Comparison of ENCODE assay signal across 8 mouse cellular contexts in the genomic region with DNA sequence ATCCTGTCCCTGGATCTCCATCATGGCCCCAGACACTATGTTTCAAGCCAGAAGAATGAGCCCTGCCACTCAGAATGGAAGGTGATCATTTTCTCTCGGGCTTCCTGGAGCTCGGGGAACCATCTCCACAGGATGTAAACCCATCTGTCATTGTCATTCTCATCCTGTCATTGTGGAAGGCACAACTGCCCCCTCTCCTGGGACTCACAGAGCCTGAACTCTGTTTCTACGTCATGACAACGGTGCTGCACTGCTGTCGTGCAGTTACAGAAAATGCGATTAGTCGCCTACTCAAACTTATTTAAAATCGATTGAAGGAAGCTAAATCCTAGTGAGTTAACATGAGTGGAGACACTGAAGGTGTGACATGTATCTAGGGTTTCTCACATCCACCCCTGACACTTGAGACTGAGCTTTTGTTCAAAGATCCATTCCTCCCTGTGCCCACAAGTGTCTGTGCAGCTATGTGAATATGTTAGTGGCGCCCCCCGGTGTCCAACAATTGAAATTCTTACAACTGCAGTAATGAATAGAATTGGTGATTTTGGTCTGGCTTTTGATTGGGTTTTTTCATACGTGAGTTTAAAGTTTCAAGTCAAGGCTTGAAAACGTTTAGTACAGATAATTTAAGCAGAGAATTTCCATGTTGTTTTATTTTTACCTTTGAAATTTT. TPM values are rescaled to one million over a fixed set of nuclear protein-coding genes. Genes with fewer than 3 reads are reported as not detected.
DNase-seq lines count a peak whose midpoint lies in the region; ATAC-seq and TF ChIP-seq lines count a peak whose summit lies in the region.
"Had no signal": no experiment of that assay in that cellular context is flagged by ENCODE, and none has a peak within 500 bp of the region (broad histone marks: within the 10 kb centered on the region; RNA-seq: fewer than 3 reads in every experiment).

No protein-coding gene starts in this region.

- peaks cover 0 to 2% of the 10 kb centered on the region in 2 experiments; a peak in 1 of 4 replicates for H3K36me3 ChIP-seq in MEL (ENCODE audit: control insufficient read depth in 1 of 2, insufficient read depth in 2 of 2, low read length in 2 of 2)
- H3K36me3 ChIP-seq in liver, embryonic 14.5 days (replicated peaks; ENCODE audit: control insufficient read depth, insufficient read depth, low read depth), result no peaks in the 10 kb centered on the region
- H3K36me3 ChIP-seq in hindbrain, embryonic 10.5 days, result no peaks in the 10 kb centered on the region

- H3K9me3 ChIP-seq in MEL (replicated peaks; ENCODE audit: insufficient read depth, low read length), result no peaks in the 10 kb centered on the region
- no peaks in the 10 kb centered on the region for H3K9me3 ChIP-seq in liver, embryonic 14.5 days (ENCODE audit: control insufficient read depth, low read length)
- no peaks in the 10 kb centered on the region for H3K9me3 ChIP-seq in hindbrain, embryonic 10.5 days

- peak; percentile 36 for DNase-seq in kidney, postnatal 10 days
- no peak for DNase-seq in kidney, adult 9 months
- peak; percentile 37 to 42 for DNase-seq in B cell, adult 2 months
- DNase-seq in MEL (ENCODE audit: low read depth, low spot score) (peak; percentile 43), MN1 (ENCODE audit: low spot score) (no peak)
- no peak for DNase-seq in liver, embryonic 14.5 days (ENCODE audit: low read depth in 3 of 3, low spot score in 3 of 3)
- no peak for DNase-seq in hindbrain, embryonic 10.5 days (ENCODE audit: low spot score)

- no peaks in the 10 kb centered on the region for H3K79me2 ChIP-seq in MEL (ENCODE audit: control insufficient read depth, insufficient read depth, low read length, poor library complexity)

- H3K27ac ChIP-seq in MEL (ENCODE audit: control insufficient read depth, low read depth, low read length), result no peak overlapping the region
- no peak overlapping the region for H3K27ac ChIP-seq in liver, embryonic 14.5 days
- H3K27ac ChIP-seq in hindbrain, embryonic 10.5 days, result no peak overlapping the region

- TF ChIP-seq POLR2A in MEL (IDR thresholded peaks at IDR 0.05; ENCODE audit: control insufficient read depth in 1 of 2, insufficient read depth in 1 of 2, low read depth in 1 of 2, low read length in 2 of 2, poor library complexity in 1 of 2), result no peak

- TF ChIP-seq EP300 in MEL (IDR thresholded peaks at IDR 0.05; ENCODE audit: low read depth in 1 of 2, low read length in 2 of 2), result no peak
- no peak for TF ChIP-seq EP300 in liver, embryonic 14.5 days (IDR thresholded peaks at IDR 0.05; ENCODE audit: low read depth)

- 23% methylated on average over 12 of the region's 12 CpGs for WGBS in liver, embryonic 14.5 days (ENCODE audit: insufficient replicate concordance)
- WGBS in hindbrain, embryonic 10.5 days, result 43% methylated on average over 12 of the region's 12 CpGs

- H3K4me3 ChIP-seq in MEL (ENCODE audit: control insufficient read depth in 1 of 2, insufficient read depth in 1 of 2, low read depth in 2 of 2, low read length in 2 of 2), result no peak overlapping the region
- no peak overlapping the region for H3K4me3 ChIP-seq in liver, embryonic 14.5 days (ENCODE audit: insufficient read depth in 1 of 2, low read depth in 2 of 2, low read length in 2 of 2)
- no peak overlapping the region for H3K4me3 ChIP-seq in hindbrain, embryonic 10.5 days

- peaks cover 3 to 6% of the 10 kb centered on the region in 2 experiments for H3K4me1 ChIP-seq in MEL (ENCODE audit: control insufficient read depth in 1 of 2, insufficient read depth in 2 of 2, low read length in 2 of 2)
- peaks cover 0 to 13% of the 10 kb centered on the region in 2 experiments; a peak in 2 of 4 replicates for H3K4me1 ChIP-seq in liver, embryonic 14.5 days (replicated peaks; ENCODE audit: control insufficient read depth in 2 of 2, insufficient read depth in 2 of 2, low read length in 1 of 2)
- H3K4me1 ChIP-seq in hindbrain, embryonic 10.5 days (replicated peaks), result peaks cover 37% of the 10 kb centered on the region

- no peak for ATAC-seq in liver, embryonic 14.5 days (ENCODE audit: insufficient read depth)

- no peak overlapping the region for H3K9ac ChIP-seq in MEL (ENCODE audit: control insufficient read depth, low read depth, low read length, poor library complexity, severe bottlenecking)
- H3K9ac ChIP-seq in liver, embryonic 14.5 days (replicated peaks), result no peak overlapping the region

- TF ChIP-seq RAD21 in MEL (IDR thresholded peaks at IDR 0.05; ENCODE audit: low read depth, low read length), result peak; percentile 44

- no peaks in the 10 kb centered on the region for H3K27me3 ChIP-seq in MEL (ENCODE audit: control insufficient read depth in 1 of 2, insufficient read depth in 2 of 2, low read length in 2 of 2)
- no peaks in the 10 kb centered on the region for H3K27me3 ChIP-seq in liver, embryonic 14.5 days (ENCODE audit: control insufficient read depth, insufficient read depth, low read length)
- peaks cover 78% of the 10 kb centered on the region for H3K27me3 ChIP-seq in hindbrain, embryonic 10.5 days (ENCODE audit: insufficient read depth, poor library complexity, severe bottlenecking)

- TF ChIP-seq CTCF in MEL (IDR thresholded peaks at IDR 0.05 in 2 of 3, conservative IDR thresholded peaks at IDR 0.05 in 1 of 3; ENCODE audit: control insufficient read depth in 1 of 3, insufficient read depth in 1 of 3, low read depth in 2 of 3, low read length in 3 of 3, poor library complexity in 1 of 3, severe bottlenecking in 1 of 3), result peak; percentile 44 to 66 (median 47)
- TF ChIP-seq CTCF in liver, embryonic 14.5 days (IDR thresholded peaks at IDR 0.05; ENCODE audit: low read depth), result peak; percentile 35; the same call in 1 of the 2 replicates

- H3K4me2 ChIP-seq in liver, embryonic 14.5 days (ENCODE audit: low read depth), result no peak overlapping the region

TF ChIP-seq in MEL, 35 proteins besides CTCF, POLR2A, EP300 and RAD21:
- TF ChIP-seq NRF1 (IDR thresholded peaks at IDR 0.05; ENCODE audit: insufficient read depth, low read depth, low read length, poor library complexity, severe bottlenecking) (no peak), SMC3 (IDR thresholded peaks at IDR 0.05; ENCODE audit: low read depth, low read length) (peak; percentile 57), ZC3H11A (IDR thresholded peaks at IDR 0.05; ENCODE audit: low read depth, low read length) (peak; percentile 27; the same call in 1 of the 2 replicates)

RNA-seq across cellular contexts. Expression of gene Inmt, which starts 2.4 kb away (rescaled TPM):
- total RNA-seq in MEL (2012; rRNA removed), result 0.42 TPM in 1 of 2 replicates, not detected in the other
- polyA plus RNA-seq in MEL (2012; ENCODE audit: insufficient read depth in 1 of 2, insufficient read length in 2 of 2, low read depth in 1 of 2, low replicate concordance in 2 of 2, missing spikeins in 1 of 2), result under 1 TPM in 1 of 2 experiments, not detected in 1; 0.11 TPM
- 0.04 and 0.13 TPM in 2 replicates for polyA plus RNA-seq in liver, embryonic 14.5 days (2012; rRNA removed)
- 0.09 and 0.18 TPM in 2 replicates for polyA plus RNA-seq in liver, embryonic 14.5 days (2014; fragmentation: Nextera tagmentation; extraction: Ambion mirVana)
- polyA plus RNA-seq in hindbrain, embryonic 10.5 days (2016; fragmentation: Nextera tagmentation; extraction: Ambion mirVana), result 1.9 and 2.5 TPM in 2 replicates
- total RNA-seq: neutrophil, adult 5-6 weeks had no signal

RNA-seq across cellular contexts. Expression of gene Mindy4, which starts 26.0 kb away (rescaled TPM):
- total RNA-seq in MEL (2012; rRNA removed), result 0.23 TPM in 1 of 2 replicates, not detected in the other
- polyA plus RNA-seq in MEL (2012; ENCODE audit: insufficient read depth in 1 of 2, insufficient read length in 2 of 2, low read depth in 1 of 2, low replicate concordance in 2 of 2, missing spikeins in 1 of 2), result 1 to 10 TPM in 1 of 2 experiments, not detected in 1; 1.6 TPM
- 0.58 and 1.2 TPM in 2 replicates for polyA plus RNA-seq in liver, embryonic 14.5 days (2012; rRNA removed)
- 0.59 and 0.99 TPM in 2 replicates for polyA plus RNA-seq in liver, embryonic 14.5 days (2014; fragmentation: Nextera tagmentation; extraction: Ambion mirVana)
- polyA plus RNA-seq in hindbrain, embryonic 10.5 days (2016; fragmentation: Nextera tagmentation; extraction: Ambion mirVana), result 17.2 and 17.8 TPM in 2 replicates
- total RNA-seq: neutrophil, adult 5-6 weeks had no signal

RNA-seq across cellular contexts. Expression of gene Crhr2, which starts 44.4 kb away (rescaled TPM):
- not detected in 2 replicates for total RNA-seq in MEL (2012; rRNA removed)
- polyA plus RNA-seq in MEL (2012; ENCODE audit: insufficient read depth in 1 of 2, insufficient read length in 2 of 2, low read depth in 1 of 2, low replicate concordance in 2 of 2, missing spikeins in 1 of 2), result not detected
- polyA plus RNA-seq in liver, embryonic 14.5 days (2012; rRNA removed), result 0.73 and 0.80 TPM in 2 replicates
- polyA plus RNA-seq in liver, embryonic 14.5 days (2014; fragmentation: Nextera tagmentation; extraction: Ambion mirVana), result 0.30 and 0.57 TPM in 2 replicates
- 0.24 and 0.62 TPM in 2 replicates for polyA plus RNA-seq in hindbrain, embryonic 10.5 days (2016; fragmentation: Nextera tagmentation; extraction: Ambion mirVana)
- total RNA-seq: neutrophil, adult 5-6 weeks had no signal

Comparison
In these comparisons a context has a peak if more than half of its experiments do, and no peak if none do; other contexts are left out.
1. DNase-seq: peak in kidney, postnatal 10 days (single experiment), B cell, adult 2 months (2 of 2) and MEL (single experiment); none in kidney, adult 9 months (single experiment), liver, embryonic 14.5 days (0 of 3), MN1 (single experiment) and hindbrain, embryonic 10.5 days (single experiment).